Mouse (Mus musculus): Measurements from ENCODE around the gene Gm17509. TPM values are rescaled to one million over a fixed set of nuclear protein-coding genes. Genes with fewer than 3 reads are reported as not detected.

Gene Gm17509
- polyA plus RNA-seq, 1 experiment from 2014 or later = not detected

- no peaks in the 10 kb centered on the region for H3K36me3 ChIP-seq (ENCODE audit: control insufficient read depth, insufficient read depth, low read length)
- no peaks in the 10 kb centered on the region for H3K4me1 ChIP-seq (replicated peaks; ENCODE audit: control insufficient read depth, insufficient read depth, low read length)
- WGBS = 81% methylated on average over 7 of the region's 7 CpGs
- no peak overlapping the region for H3K4me2 ChIP-seq
- no peaks in the 10 kb centered on the region for H3K27me3 ChIP-seq (replicated peaks; ENCODE audit: control insufficient read depth, insufficient read depth, low read length)
- ATAC-seq (replicated peaks; ENCODE audit: low FRiP score) (no peak), DNase-seq (ENCODE audit: low spot score) (no peak)
- H3K9me3 ChIP-seq (ENCODE audit: control insufficient read depth, low read length) = no peaks in the 10 kb centered on the region
- H3K27ac ChIP-seq (ENCODE audit: low read depth, low read length) = no peak overlapping the region
- no peak overlapping the region for H3K9ac ChIP-seq (ENCODE audit: low read depth, low read length)
- no peak overlapping the region for H3K4me3 ChIP-seq (ENCODE audit: low read depth, low read length)
These were observed 13.6 kb upstream of the Gm17509 start for GRCm38 (mm10) chr13:117234486-117234885.

GRCm38 (mm10) chr13:117233808-117234207 lies 12.9 kb upstream of the Gm17509 start:
- Histone ChIP-seq H3K27ac (ENCODE audit: low read depth, low read length) (no peak overlapping the region), H3K4me1 (replicated peaks; ENCODE audit: control insufficient read depth, insufficient read depth, low read length) (no peaks in the 10 kb centered on the region), H3K9me3 (ENCODE audit: control insufficient read depth, low read length) (no peaks in the 10 kb centered on the region), H3K36me3 (ENCODE audit: control insufficient read depth, insufficient read depth, low read length) (no peaks in the 10 kb centered on the region), H3K4me2 (no peak overlapping the region), H3K9ac (ENCODE audit: low read depth, low read length) (no peak overlapping the region), H3K27me3 (replicated peaks; ENCODE audit: control insufficient read depth, insufficient read depth, low read length) (no peaks in the 10 kb centered on the region), H3K4me3 (ENCODE audit: low read depth, low read length) (no peak overlapping the region)
- DNase-seq (ENCODE audit: low spot score) (no peak), ATAC-seq (replicated peaks; ENCODE audit: low FRiP score) (no peak)
- WGBS = 91% methylated on average over 8 of the region's 8 CpGs

- ATAC-seq (replicated peaks; ENCODE audit: low FRiP score) (no peak), DNase-seq (ENCODE audit: low spot score) (no peak)
- Histone ChIP-seq H3K27ac (ENCODE audit: low read depth, low read length) (no peak overlapping the region), H3K4me2 (no peak overlapping the region), H3K9ac (ENCODE audit: low read depth, low read length) (no peak overlapping the region), H3K9me3 (ENCODE audit: control insufficient read depth, low read length) (no peaks in the 10 kb centered on the region), H3K4me1 (replicated peaks; ENCODE audit: control insufficient read depth, insufficient read depth, low read length) (no peaks in the 10 kb centered on the region), H3K27me3 (replicated peaks; ENCODE audit: control insufficient read depth, insufficient read depth, low read length) (no peaks in the 10 kb centered on the region), H3K36me3 (ENCODE audit: control insufficient read depth, insufficient read depth, low read length) (no peaks in the 10 kb centered on the region), H3K4me3 (ENCODE audit: low read depth, low read length) (no peak overlapping the region)
- WGBS = 79% methylated on average over 6 of the region's 6 CpGs
These were observed 9.7 kb upstream of the Gm17509 start for GRCm38 (mm10) chr13:117230371-117231110.

GRCm38 (mm10) chr13:117225561-117225960 lies 4.7 kb upstream of the Gm17509 start:
- ATAC-seq (replicated peaks; ENCODE audit: low FRiP score) (no peak), DNase-seq (ENCODE audit: low spot score) (no peak)
- H3K4me2 ChIP-seq = no peak overlapping the region
- H3K9ac ChIP-seq (ENCODE audit: low read depth, low read length) = no peak overlapping the region
- no peaks in the 10 kb centered on the region for H3K9me3 ChIP-seq (ENCODE audit: control insufficient read depth, low read length)
- no peaks in the 10 kb centered on the region for H3K36me3 ChIP-seq (ENCODE audit: control insufficient read depth, insufficient read depth, low read length)
- H3K27me3 ChIP-seq (replicated peaks; ENCODE audit: control insufficient read depth, insufficient read depth, low read length) = peaks cover 12% of the 10 kb centered on the region
- 59% methylated on average over 6 of the region's 6 CpGs for WGBS
- no peak overlapping the region for H3K27ac ChIP-seq (ENCODE audit: low read depth, low read length)
- no peaks in the 10 kb centered on the region for H3K4me1 ChIP-seq (replicated peaks; ENCODE audit: control insufficient read depth, insufficient read depth, low read length)
- H3K4me3 ChIP-seq (ENCODE audit: low read depth, low read length) = no peak overlapping the region

GRCm38 (mm10) chr13:117224901-117225300 lies 4.0 kb upstream of the Gm17509 start:
- WGBS = 69% methylated on average over 2 of the region's 2 CpGs
- no peaks in the 10 kb centered on the region for H3K9me3 ChIP-seq (ENCODE audit: control insufficient read depth, low read length)
- H3K4me3 ChIP-seq (ENCODE audit: low read depth, low read length) = no peak overlapping the region
- H3K9ac ChIP-seq (ENCODE audit: low read depth, low read length) = no peak overlapping the region
- DNase-seq (ENCODE audit: low spot score) (no peak), ATAC-seq (replicated peaks; ENCODE audit: low FRiP score) (no peak)
- H3K36me3 ChIP-seq (ENCODE audit: control insufficient read depth, insufficient read depth, low read length) = no peaks in the 10 kb centered on the region
- H3K27ac ChIP-seq (ENCODE audit: low read depth, low read length) = no peak overlapping the region
- no peak overlapping the region for H3K4me2 ChIP-seq
- peaks cover 15% of the 10 kb centered on the region for H3K27me3 ChIP-seq (replicated peaks; ENCODE audit: control insufficient read depth, insufficient read depth, low read length)
- no peaks in the 10 kb centered on the region for H3K4me1 ChIP-seq (replicated peaks; ENCODE audit: control insufficient read depth, insufficient read depth, low read length)

GRCm38 (mm10) chr13:117223125-117223524 lies 2.2 kb upstream of the Gm17509 start:
- Histone ChIP-seq H3K27ac (ENCODE audit: low read depth, low read length) (no peak overlapping the region), H3K4me1 (replicated peaks; ENCODE audit: control insufficient read depth, insufficient read depth, low read length) (no peaks in the 10 kb centered on the region), H3K4me3 (ENCODE audit: low read depth, low read length) (no peak overlapping the region), H3K36me3 (ENCODE audit: control insufficient read depth, insufficient read depth, low read length) (no peaks in the 10 kb centered on the region), H3K9me3 (ENCODE audit: control insufficient read depth, low read length) (no peaks in the 10 kb centered on the region), H3K27me3 (replicated peaks; ENCODE audit: control insufficient read depth, insufficient read depth, low read length) (peaks cover 15% of the 10 kb centered on the region), H3K4me2 (no peak overlapping the region), H3K9ac (ENCODE audit: low read depth, low read length) (no peak overlapping the region)
- ATAC-seq (replicated peaks; ENCODE audit: low FRiP score) (no peak), DNase-seq (ENCODE audit: low spot score) (no peak)
- 35% methylated on average over 5 of the region's 5 CpGs for WGBS

GRCm38 (mm10) chr13:117219871-117220500 lies 889 bp downstream of the Gm17509 start:
- no peaks in the 10 kb centered on the region for H3K9me3 ChIP-seq (ENCODE audit: control insufficient read depth, low read length)
- peak overlapping the region; percentile 91 for H3K4me2 ChIP-seq
- ATAC-seq (replicated peaks; ENCODE audit: low FRiP score) = no peak
- DNase-seq (ENCODE audit: low spot score) = no peak
- H3K4me3 ChIP-seq (ENCODE audit: low read depth, low read length) = peak overlapping the region; percentile 65
- no peak overlapping the region for H3K27ac ChIP-seq (ENCODE audit: low read depth, low read length)
- peak overlapping the region; percentile 57; the same call in 1 of the 2 replicates for H3K9ac ChIP-seq (ENCODE audit: low read depth, low read length)
- peaks cover 6% of the 10 kb centered on the region; the same call in 1 of the 2 replicates for H3K4me1 ChIP-seq (replicated peaks; ENCODE audit: control insufficient read depth, insufficient read depth, low read length)
- H3K27me3 ChIP-seq (replicated peaks; ENCODE audit: control insufficient read depth, insufficient read depth, low read length) = peaks cover 15% of the 10 kb centered on the region
- WGBS = 11% methylated on average over 16 of the region's 16 CpGs
- H3K36me3 ChIP-seq (ENCODE audit: control insufficient read depth, insufficient read depth, low read length) = no peaks in the 10 kb centered on the region

- Histone ChIP-seq H3K4me1 (replicated peaks; ENCODE audit: control insufficient read depth, insufficient read depth, low read length) (peaks cover 6% of the 10 kb centered on the region; the same call in 1 of the 2 replicates), H3K9me3 (ENCODE audit: control insufficient read depth, low read length) (no peaks in the 10 kb centered on the region), H3K4me3 (ENCODE audit: low read depth, low read length) (no peak overlapping the region), H3K9ac (ENCODE audit: low read depth, low read length) (no peak overlapping the region), H3K27me3 (replicated peaks; ENCODE audit: control insufficient read depth, insufficient read depth, low read length) (peaks cover 15% of the 10 kb centered on the region), H3K4me2 (no peak overlapping the region), H3K36me3 (ENCODE audit: control insufficient read depth, insufficient read depth, low read length) (no peaks in the 10 kb centered on the region), H3K27ac (ENCODE audit: low read depth, low read length) (no peak overlapping the region)
- WGBS = 85% methylated on average over 2 of the region's 2 CpGs
- ATAC-seq (replicated peaks; ENCODE audit: low FRiP score) = no peak
- no peak for DNase-seq (ENCODE audit: low spot score)
These were observed 2.8 kb downstream of the Gm17509 start for GRCm38 (mm10) chr13:117218092-117218491.

- H3K4me1 ChIP-seq (replicated peaks; ENCODE audit: control insufficient read depth, insufficient read depth, low read length) = peaks cover 6% of the 10 kb centered on the region; the same call in 1 of the 2 replicates
- H3K9me3 ChIP-seq (ENCODE audit: control insufficient read depth, low read length) = no peaks in the 10 kb centered on the region
- H3K27me3 ChIP-seq (replicated peaks; ENCODE audit: control insufficient read depth, insufficient read depth, low read length) = peaks cover 15% of the 10 kb centered on the region
- no peak overlapping the region for H3K27ac ChIP-seq (ENCODE audit: low read depth, low read length)
- DNase-seq (ENCODE audit: low spot score) (no peak), ATAC-seq (replicated peaks; ENCODE audit: low FRiP score) (no peak)
- no peak overlapping the region for H3K4me3 ChIP-seq (ENCODE audit: low read depth, low read length)
- H3K9ac ChIP-seq (ENCODE audit: low read depth, low read length) = no peak overlapping the region
- no peaks in the 10 kb centered on the region for H3K36me3 ChIP-seq (ENCODE audit: control insufficient read depth, insufficient read depth, low read length)
- H3K4me2 ChIP-seq = no peak overlapping the region
- 49% methylated on average over 11 of the region's 11 CpGs for WGBS
These were observed 3.3 kb downstream of the Gm17509 start for GRCm38 (mm10) chr13:117217621-117218020.

All from liver, embryonic 11.5 days (tissue).